Mouse (Mus musculus) embryonic facial prominence, embryonic 12.5 days (tissue): ENCODE measurements around the gene Ccdc171. TPM values are rescaled to one million over a fixed set of nuclear protein-coding genes. Genes with fewer than 3 reads are reported as not detected.

Experiments
- polyA plus RNA-seq: library from polyadenylated mRNA; unstranded; fragments of >200 nt; fragmentation: Nextera tagmentation; extraction: Ambion mirVana; gene quantifications from 2 replicates; pipeline ENCODE4 v1.2.1, GENCODE M21; 2016

The Ccdc171 gene
- polyA plus RNA-seq, 1 experiment from 2014 or later = 8.1 TPM

Other genes with a start within 250 kb of the Ccdc171 start
- 2.5 and 5.3 TPM in 2 replicates for gene Ttc39b, start 201.3 kb upstream of the Ccdc171 start, polyA plus RNA-seq
- 56.0 and 57.5 TPM in 2 replicates for gene Snapc3, start 107.8 kb upstream of the Ccdc171 start, polyA plus RNA-seq
- 274 and 306 TPM in 2 replicates for gene Psip1, start 39.1 kb upstream of the Ccdc171 start, polyA plus RNA-seq